Mouse (Mus musculus) heart, adult 2 months (tissue): ENCODE results near the gene Rpl37.

Experiments
- CTCF ChIP-seq: fragments of 200-600 bp; IDR thresholded peaks from 2 replicates; pipeline ENCODE4 v1.8.1; 2022; ENCODE audit warnings: antibody characterized with exemption, mild to moderate bottlenecking, moderate library complexity
- POLR2A ChIP-seq: fragments of 200-500 bp; IDR thresholded peaks from 2 replicates; pipeline ENCODE4 v1.6.1; 2011; ENCODE audit warnings: mild to moderate bottlenecking, low read depth, low read length, control low read depth; ENCODE audit not compliant: insufficient read depth

- TF ChIP-seq POLR2A (no peak), CTCF (no peak)
Measured at GRCm38 (mm10) chr15:5128176-5128940, 11.9 kb downstream of the Rpl37 start.
